9 mouse cellular contexts compared by ENCODE assay signal in genomic region chr8:4259125-4259804, GRCm38 (mm10). TPM values are rescaled to one million over a fixed set of nuclear protein-coding genes. Genes with fewer than 3 reads are reported as not detected.
DNase-seq lines count a peak whose midpoint lies in the region; ATAC-seq lines count a peak whose summit lies in the region.
"Had no signal": no experiment of that assay in that cellular context is flagged by ENCODE, and none has a peak within 500 bp of the region (broad histone marks: within the 10 kb centered on the region; RNA-seq: fewer than 3 reads in every experiment).

Ctxn1 (minus strand) TSS chr8:4259274.

- no peaks in the 10 kb centered on the region for H3K27me3 ChIP-seq in forebrain, embryonic 14.5 days (replicated peaks; ENCODE audit: control insufficient read depth, insufficient read depth, low read length)
- H3K27me3 ChIP-seq in neural tube, embryonic 15.5 days (replicated peaks) = no peaks in the 10 kb centered on the region

- peak within 1 kb of the TSS; percentile 96 for H3K9ac ChIP-seq in forebrain, embryonic 14.5 days (ENCODE audit: low read length)
- H3K9ac ChIP-seq in neural tube, embryonic 15.5 days (replicated peaks) = peak within 1 kb of the TSS; percentile 87

- H3K36me3 ChIP-seq in forebrain, embryonic 14.5 days (ENCODE audit: control insufficient read depth, insufficient read depth, low read length) = peaks cover 78% of the 10 kb centered on the region
- peaks cover 65% of the 10 kb centered on the region for H3K36me3 ChIP-seq in neural tube, embryonic 15.5 days

- intact Hi-C loops in heart, postnatal 10 days (cut with DNase I) = loop anchor here (2.0 to 10.0 kb wide), 2 partner anchors 118 to 634 kb away; partner anchors contain the start of genes Pcp2, Pet100 and Xab2

- peak within 1 kb of the TSS; percentile 93 for H3K4me3 ChIP-seq in forebrain, embryonic 14.5 days (ENCODE audit: low read depth, low read length)
- peak within 1 kb of the TSS; percentile 90 for H3K4me3 ChIP-seq in neural tube, embryonic 15.5 days (replicated peaks)

- peaks cover 20% of the 10 kb centered on the region for H3K4me1 ChIP-seq in forebrain, embryonic 14.5 days (ENCODE audit: control insufficient read depth, insufficient read depth, low read length)
- peaks cover 45% of the 10 kb centered on the region for H3K4me1 ChIP-seq in neural tube, embryonic 15.5 days

- peak within 1 kb of the TSS; percentile 74 for H3K4me2 ChIP-seq in forebrain, embryonic 14.5 days (ENCODE audit: low read length)
- peak within 1 kb of the TSS; percentile 76 for H3K4me2 ChIP-seq in neural tube, embryonic 15.5 days

- WGBS in forebrain, embryonic 14.5 days = 7% methylated on average over 32 of the region's 33 CpGs
- 7% methylated on average over 29 of the region's 33 CpGs for WGBS in large intestine, adult 2 months
- WGBS in neural tube, embryonic 15.5 days = 5% methylated on average over 26 of the region's 33 CpGs

- H3K27ac ChIP-seq in forebrain, embryonic 14.5 days (ENCODE audit: low read depth, low read length) = peak within 1 kb of the TSS; percentile 97
- H3K27ac ChIP-seq in neural tube, embryonic 15.5 days (replicated peaks) = peak within 1 kb of the TSS; percentile 93
- H3K27ac ChIP-seq: macrophage had no signal

- no peaks in the 10 kb centered on the region for H3K9me3 ChIP-seq in forebrain, embryonic 14.5 days (replicated peaks; ENCODE audit: control insufficient read depth, low read length)
- H3K9me3 ChIP-seq in neural tube, embryonic 15.5 days (replicated peaks) = no peaks in the 10 kb centered on the region

- peak; percentile 60 for ATAC-seq in cerebellum, adult (ENCODE audit: insufficient number of reproducible peaks, low FRiP score, low TSS enrichment)
- peak; percentile 92 for ATAC-seq in forebrain, embryonic 14.5 days
- peak; percentile 92 for ATAC-seq in neural tube, embryonic 15.5 days (ENCODE audit: low FRiP score)

- DNase-seq in ES-CJ7 (ENCODE audit: low read depth, low spot score) = peak; percentile 94
- DNase-seq in forebrain, embryonic 14.5 days (ENCODE audit: low spot score) = peak; percentile 95
- DNase-seq in heart, postnatal 10 days = peak; percentile 96
- DNase-seq in large intestine, adult 2 months (ENCODE audit: low read depth, low spot score) = peak; percentile 68
- DNase-seq in lung, adult 18-20 months = peak; percentile 95 to 96
- peak; percentile 90 for DNase-seq in testis, postnatal 14 days (ENCODE audit: low spot score)

RNA-seq across cellular contexts. Expression of gene Ctxn1, which starts in this region (rescaled TPM):
- 236 and 302 TPM in 2 replicates for polyA plus RNA-seq in forebrain, embryonic 14.5 days (2014; fragmentation: Nextera tagmentation; extraction: Ambion mirVana)
- total RNA-seq in heart, postnatal 10 days (2021) = 1 to 10 TPM; 4.5 to 5.6 TPM
- polyA plus RNA-seq in large intestine, adult 2 months (2012; rRNA removed) = 13.0 and 24.6 TPM in 2 replicates
- 229 and 269 TPM in 2 replicates for polyA plus RNA-seq in neural tube, embryonic 15.5 days (2015; fragmentation: Nextera tagmentation; extraction: Ambion mirVana)
- polyA plus RNA-seq: macrophage had no signal

Comparison
In these comparisons a context has a peak if more than half of its experiments do, and no peak if none do; other contexts are left out.
1. Peak in every context shown above with its lines: DNase-seq, ATAC-seq, H3K4me3 ChIP-seq and H3K27ac ChIP-seq.